ENCODE assay signal across 16 mouse cellular contexts in genomic region chr11:64437721-64438120, GRCm38 (mm10). TPM values are rescaled to one million over a fixed set of nuclear protein-coding genes. Genes with fewer than 3 reads are reported as not detected.
DNase-seq lines count a peak whose midpoint lies in the region; ATAC-seq lines count a peak whose summit lies in the region.
"Had no signal": no experiment of that assay in that cellular context is flagged by ENCODE, and none has a peak within 500 bp of the region (broad histone marks: within the 10 kb centered on the region; RNA-seq: fewer than 3 reads in every experiment).

No protein-coding gene starts in this region.

- no peak overlapping the region for H3K9ac ChIP-seq in neural tube, embryonic 11.5 days (ENCODE audit: low read length)
- no peak overlapping the region for H3K9ac ChIP-seq in limb, embryonic 15.5 days

- no peaks in the 10 kb centered on the region for H3K36me3 ChIP-seq in neural tube, embryonic 11.5 days (ENCODE audit: control insufficient read depth, insufficient read depth, low read length)
- no peaks in the 10 kb centered on the region for H3K36me3 ChIP-seq in limb, embryonic 15.5 days

- H3K27ac ChIP-seq in neural tube, embryonic 11.5 days (ENCODE audit: low read depth, low read length), result no peak overlapping the region
- no peak overlapping the region for H3K27ac ChIP-seq in limb, embryonic 15.5 days

- H3K4me2 ChIP-seq in neural tube, embryonic 11.5 days (ENCODE audit: low read depth), result peak overlapping the region; percentile 21
- peak overlapping the region; percentile 30; the same call in 1 of the 2 replicates for H3K4me2 ChIP-seq in limb, embryonic 15.5 days

- 0 out of 2 replicates have a peak, but pooled peaks cover 2% of the 10 kb centered on the region for H3K4me1 ChIP-seq in neural tube, embryonic 11.5 days (ENCODE audit: control insufficient read depth, insufficient read depth, low read length)
- H3K4me1 ChIP-seq in limb, embryonic 15.5 days, result peaks cover 28% of the 10 kb centered on the region

- H3K27me3 ChIP-seq in neural tube, embryonic 11.5 days (ENCODE audit: control insufficient read depth, insufficient read depth, low read length), result no peaks in the 10 kb centered on the region
- H3K27me3 ChIP-seq in limb, embryonic 15.5 days, result peaks cover 9% of the 10 kb centered on the region

- intact Hi-C loops in heart, postnatal 14 days (cut with DNase I), result no loop called here

- peak; percentile 31 for DNase-seq in heart, adult 11 months
- no peak for DNase-seq in heart, postnatal 14 days
- DNase-seq in neural tube, embryonic 11.5 days (ENCODE audit: low spot score), result no peak
- DNase-seq in neural tube, embryonic 10.5 days (ENCODE audit: extremely low spot score, low spot score), result no peak
- no peak for DNase-seq in adrenal gland, postnatal 4 days (ENCODE audit: low spot score in 2 of 2)
- no peak for DNase-seq in cerebellum, adult 9-10 months
- DNase-seq: kidney, postnatal 4 days; lung, postnatal 14 days had no signal

- H3K9me3 ChIP-seq in neural tube, embryonic 11.5 days (ENCODE audit: control insufficient read depth, low read length), result no peaks in the 10 kb centered on the region
- no peaks in the 10 kb centered on the region for H3K9me3 ChIP-seq in limb, embryonic 15.5 days

- ATAC-seq in neural tube, embryonic 11.5 days (ENCODE audit: insufficient read depth, low FRiP score, low TSS enrichment), result no peak
- no peak for ATAC-seq in limb, embryonic 15.5 days (ENCODE audit: insufficient number of reproducible peaks, low FRiP score, low TSS enrichment, low read depth)
- ATAC-seq in cerebellum, adult (ENCODE audit: insufficient number of reproducible peaks, low FRiP score, low TSS enrichment), result no peak
- ATAC-seq: activated CD4-positive, CD25-positive, alpha-beta regulatory T cell, adult 4 months had no signal

- H3K4me3 ChIP-seq in neural tube, embryonic 11.5 days (ENCODE audit: low read depth, low read length), result no peak overlapping the region
- peak overlapping the region; percentile 16 for H3K4me3 ChIP-seq in limb, embryonic 15.5 days
- H3K4me3 ChIP-seq: erythroblast, embryonic 14.5 days had no signal

- 17% methylated on average over 3 of the region's 3 CpGs for whole genome bisulfite sequencing in neural tube, embryonic 11.5 days
- 53% methylated on average over 3 of the region's 3 CpGs for WGBS in limb, embryonic 15.5 days

RNA-seq across cellular contexts. Expression of gene F930015N05Rik, which starts 1.3 kb away (rescaled TPM):
- total RNA-seq in heart, postnatal 14 days (2021), result under 1 TPM; 0.15 to 0.36 TPM
- 1.6 and 1.8 TPM in 2 replicates for polyA plus RNA-seq in neural tube, embryonic 11.5 days (2014; fragmentation: Nextera tagmentation; extraction: Ambion mirVana)
- 1.00 and 1.1 TPM in 2 replicates for polyA plus RNA-seq in limb, embryonic 15.5 days (2015; fragmentation: Nextera tagmentation; extraction: Ambion mirVana)
- total RNA-seq in adrenal gland, postnatal 4 days (2021), result under 1 TPM in 1 of 2 experiments, not detected in 1; 0.20 TPM
- total RNA-seq: ES-E14; left cerebral cortex, postnatal 10 days had no signal
- polyA plus RNA-seq: activated CD4-positive, CD25-positive, alpha-beta regulatory T cell, adult 4 months; erythroblast, embryonic 14.5 days; heart, embryonic 16.5 days; thymus, postnatal 0 days had no signal

RNA-seq across cellular contexts. Expression of gene Hs3st3a1, which starts 2.6 kb away (rescaled TPM):
- total RNA-seq in heart, postnatal 14 days (2021), result under 1 TPM; 0.48 to 0.59 TPM
- 3.0 and 3.6 TPM in 2 replicates for polyA plus RNA-seq in neural tube, embryonic 11.5 days (2014; fragmentation: Nextera tagmentation; extraction: Ambion mirVana)
- 2.0 and 2.6 TPM in 2 replicates for polyA plus RNA-seq in limb, embryonic 15.5 days (2015; fragmentation: Nextera tagmentation; extraction: Ambion mirVana)
- total RNA-seq in adrenal gland, postnatal 4 days (2021), result under 1 TPM; 0.20 to 0.78 TPM
- polyA plus RNA-seq: activated CD4-positive, CD25-positive, alpha-beta regulatory T cell, adult 4 months; erythroblast, embryonic 14.5 days had no signal
